Mouse (Mus musculus) testis, adult 2 months (tissue): Measurements from ENCODE around the gene Olfr170.

ENCODE experiments used
- CTCF ChIP-seq: fragments of 200-500 bp; IDR thresholded peaks from 2 replicates; pipeline ENCODE4 v1.5.1; 2012; ENCODE audit warnings: low read depth, mild to moderate bottlenecking, inconsistent platforms, low read length, moderate library complexity; ENCODE audit not compliant: control insufficient read depth, insufficient read depth, insufficient replicate concordance
- POLR2A ChIP-seq: fragments of 200-500 bp; IDR thresholded peaks from 2 replicates; pipeline ENCODE4 v1.6.1; 2012; ENCODE audit warnings: low read depth, mild to moderate bottlenecking, inconsistent platforms, low read length, moderate library complexity; ENCODE audit not compliant: control insufficient read depth

DNA sequence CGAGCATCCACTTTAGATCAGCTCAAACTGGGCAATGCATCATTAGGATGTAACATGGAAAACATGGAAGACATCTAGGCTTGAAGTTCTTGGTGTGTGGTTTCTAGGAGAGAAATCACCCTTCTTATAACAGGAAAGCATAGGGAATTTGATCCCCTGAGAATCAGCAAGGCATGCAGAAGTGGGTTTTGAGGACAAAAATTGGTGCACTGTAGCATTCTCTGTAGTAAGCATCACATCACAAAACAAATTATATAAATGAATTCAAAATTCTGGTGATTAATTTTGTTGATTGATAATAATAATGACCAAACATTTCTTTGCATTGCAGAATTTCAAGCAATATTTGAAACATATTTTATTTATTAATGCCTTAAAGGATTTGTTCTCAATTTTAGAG is 18.1 kb upstream of the Olfr170 start, which contains the start of gene Olfr171:
- no peak for TF ChIP-seq CTCF
- TF ChIP-seq POLR2A: no peak
